Mouse (Mus musculus) ES-E14 (cell line): ENCODE data around the gene Rbm19. TPM values are rescaled to one million over a fixed set of nuclear protein-coding genes. Genes with fewer than 3 reads are reported as not detected.

Experiments used
- DNase-seq: peaks from one replicate; pipeline ENCODE4 v3.0.0-alpha.2; 2013; ENCODE audit warnings: low read depth, low spot score
- H3K27ac ChIP-seq: 2 replicates; pipeline ENCODE4 v1.5.1; 2012; ENCODE audit warnings: low read depth, mild to moderate bottlenecking, low read length, moderate library complexity, mixed read lengths; ENCODE audit not compliant: poor library complexity, insufficient read depth, severe bottlenecking
- H3K36me3 ChIP-seq: 2 replicates; pipeline ENCODE4 v1.6.1; 2012; ENCODE audit warnings: mild to moderate bottlenecking, low read length, moderate library complexity, mixed read lengths; ENCODE audit not compliant: control insufficient read depth, poor library complexity, insufficient read depth, severe bottlenecking
- H3K4me1 ChIP-seq, 2 experiments: fragments of 150-350 bp in 1 of 2; sonication (generic) in 1 of 2; 2 replicates each; pipeline ENCODE4 v1.6.1; 2012; ENCODE audit warnings: low read length in 2 of 2, mild to moderate bottlenecking in 1 of 2, mixed read lengths in 1 of 2; ENCODE audit not compliant: control insufficient read depth in 2 of 2, insufficient read depth in 2 of 2, poor library complexity in 1 of 2
- H3K4me3 ChIP-seq, 2 experiments: fragments of 150-350 bp in 1 of 2; sonication (generic) in 1 of 2; 2 replicates each; pipeline ENCODE4 v1.5.1; 2012; ENCODE audit warnings: low read length in 2 of 2, low read depth in 1 of 2, mild to moderate bottlenecking in 1 of 2, mixed read lengths in 1 of 2; ENCODE audit not compliant: insufficient read depth in 1 of 2, poor library complexity in 1 of 2, severe bottlenecking in 1 of 2
- H3K9ac ChIP-seq: 2 replicates; pipeline ENCODE4 v1.6.1; 2012; ENCODE audit warnings: low read depth, mild to moderate bottlenecking, low read length, mixed read lengths; ENCODE audit not compliant: poor library complexity, insufficient read depth, severe bottlenecking
- H3K9me3 ChIP-seq: fragments of 150-350 bp; sonication (generic); 2 replicates; pipeline ENCODE4 v1.6.1; 2012; ENCODE audit warnings: low read depth, mild to moderate bottlenecking, low read length; ENCODE audit not compliant: control insufficient read depth, insufficient read depth
- CHD2 ChIP-seq: IDR thresholded peaks from 2 replicates; pipeline ENCODE4 v1.6.1; 2014; ENCODE audit warnings: mild to moderate bottlenecking, low read depth, low read length, inconsistent platforms
- HCFC1 ChIP-seq: IDR thresholded peaks from 2 replicates; pipeline ENCODE4 v1.6.1; 2012; ENCODE audit warnings: low read length, inconsistent platforms, borderline replicate concordance; ENCODE audit not compliant: insufficient read depth
- MAFK ChIP-seq: IDR thresholded peaks from 2 replicates; pipeline ENCODE4 v1.6.1; 2014; ENCODE audit warnings: mild to moderate bottlenecking, low read depth, low read length, inconsistent platforms; ENCODE audit not compliant: insufficient read depth
- ZC3H11A ChIP-seq: IDR thresholded peaks from 2 replicates; pipeline ENCODE4 v1.6.1; 2012; ENCODE audit warnings: low read depth, mild to moderate bottlenecking, inconsistent platforms, low read length, borderline replicate concordance
- ZNF384 ChIP-seq: IDR thresholded peaks from 2 replicates; pipeline ENCODE4 v1.6.1; 2012; ENCODE audit warnings: low read depth, low read length, inconsistent platforms
- in situ Hi-C, 2 experiments: fragments of 600-800 bp; cut with MboI; formaldehyde crosslinking; loops; one replicate each; pipeline ENCODE4 v1.15.1; 2025; ENCODE audit warnings: low sequenced_read_pairs in 2 of 2, inconsistent platforms in 1 of 2; ENCODE audit not compliant: unreplicated experiment in 2 of 2
- total RNA-seq: library from RNA; depleted of rRNA; stranded (reverse); fragments of 300-350 nt; gene quantifications from 2 replicates; pipeline ENCODE4 v1.2.3, GENCODE M21; 2012

Rbm19 gene
- total RNA-seq, 1 experiment = 67.6 TPM

GRCm38 (mm10) chr5:120240071-120240470, 123.8 kb downstream of the Rbm19 start:
- Histone ChIP-seq H3K4me3 (no peak overlapping the region), H3K36me3 (no peaks in the 10 kb centered on the region), H3K4me1 (peaks cover 0 to 11% of the 10 kb centered on the region in 2 experiments; a peak in 2 of 4 replicates), H3K9me3 (no peaks in the 10 kb centered on the region), H3K27ac (no peak overlapping the region), H3K9ac (no peak overlapping the region)
- DNase-seq = no peak
- no peak for TF ChIP-seq CHD2
- no peak for TF ChIP-seq ZNF384
- no peak for TF ChIP-seq HCFC1
- no peak for TF ChIP-seq MAFK
- TF ChIP-seq ZC3H11A = no peak
- in situ Hi-C loops = no loop called here

- no peak for DNase-seq
- no peak for TF ChIP-seq HCFC1
- no peak for TF ChIP-seq ZC3H11A
- no peak for TF ChIP-seq CHD2
- TF ChIP-seq MAFK = no peak
- no peak for TF ChIP-seq ZNF384
- H3K9me3 ChIP-seq = no peaks in the 10 kb centered on the region
Observed at GRCm38 (mm10) chr5:120245336-120245735, 129.1 kb downstream of the Rbm19 start.

More at GRCm38 (mm10) chr5:120245336-120245735, 129.1 kb downstream of the Rbm19 start:
- Histone ChIP-seq H3K9ac (no peak overlapping the region), H3K4me1 (peaks cover 2 to 7% of the 10 kb centered on the region in 2 experiments; a peak in 2 of 4 replicates), H3K27ac (no peak overlapping the region), H3K36me3 (no peaks in the 10 kb centered on the region), H3K4me3 (no peak overlapping the region)
- in situ Hi-C loops = no loop called here
